Mouse (Mus musculus) lung, adult 2 months (tissue): Measurements from ENCODE around the gene Pls1. TPM values are rescaled to one million over a fixed set of nuclear protein-coding genes. Genes with fewer than 3 reads are reported as not detected.
A peak's percentile ranks its signal among the peaks of the same experiment; 100 is the strongest.

Source experiments
- DNase-seq: peaks from one replicate; pipeline ENCODE4 v3.0.0; 2022
- H3K4me1 ChIP-seq: fragments of 200-500 bp; 2 replicates; pipeline ENCODE4 v1.6.1; 2011; ENCODE audit warnings: low read length; ENCODE audit not compliant: control insufficient read depth, insufficient read depth
- H3K4me3 ChIP-seq: fragments of 200-500 bp; replicated peaks from 2 replicates; pipeline ENCODE3; 2011; ENCODE audit warnings: low read depth, mild to moderate bottlenecking, control low read depth, low read length; ENCODE audit errors: extremely low read depth
- CTCF ChIP-seq: fragments of 200-500 bp; IDR thresholded peaks from 2 replicates; pipeline ENCODE4 v1.5.1; 2011; ENCODE audit warnings: mild to moderate bottlenecking, low read length, control low read depth; ENCODE audit not compliant: insufficient read depth
- POLR2A ChIP-seq: fragments of 200-500 bp; IDR thresholded peaks from 2 replicates; pipeline ENCODE4 v1.6.1; 2011; ENCODE audit warnings: low read depth, mild to moderate bottlenecking, control low read depth, low read length, borderline replicate concordance; ENCODE audit errors: extremely low read depth
- WGBS: fragments of 180-500 bp; shearing (Covaris S2); methylation state at CpG from one replicate; pipeline ENCODE4 v1.1.7; 2018; 5-methylcytosine and 5-hydroxymethylcytosine counted together
- polyA plus RNA-seq: library from polyadenylated mRNA; depleted of rRNA; stranded (reverse); fragments of >200 nt; gene quantifications from 2 replicates; pipeline ENCODE4 v1.2.3, GENCODE M21; 2012

The Pls1 gene
- polyA plus RNA-seq, 1 experiment, result 3.8 TPM

DNA sequence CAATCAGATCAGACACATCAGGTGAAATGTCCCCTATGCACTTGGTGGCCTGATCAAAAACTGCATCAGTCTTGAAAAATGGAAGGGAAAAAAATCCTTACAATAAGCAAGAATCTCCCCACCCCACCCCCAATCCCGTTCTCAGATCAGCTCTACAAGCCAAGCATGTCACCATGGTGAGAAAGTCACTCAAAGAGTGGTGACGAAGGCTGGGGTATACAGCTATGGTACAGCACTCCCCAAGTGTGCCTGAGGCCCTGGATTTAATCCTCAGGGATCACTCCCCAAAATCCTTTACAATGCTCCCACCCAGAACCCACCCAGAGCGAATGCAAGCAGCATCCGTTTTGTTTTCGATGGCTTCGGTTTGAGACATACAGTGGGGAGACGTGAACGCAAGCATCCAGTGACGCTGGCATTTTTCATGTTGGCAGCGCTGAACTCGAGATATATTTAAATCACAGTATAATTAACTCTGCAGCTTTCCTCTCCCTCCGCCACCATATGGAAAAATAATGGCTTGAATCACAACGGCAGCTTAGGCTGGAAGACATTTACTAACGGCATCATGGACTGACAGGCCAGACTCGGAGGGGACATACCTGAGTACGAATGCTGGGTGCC is 60.1 kb downstream of the Pls1 start:
- DNase-seq, result no peak
- TF ChIP-seq CTCF (no peak), POLR2A (no peak)
- no peak overlapping the region for H3K4me3 ChIP-seq
- 86% methylated on average over 16 of the region's 16 CpGs for WGBS
- no peaks in the 10 kb centered on the region for H3K4me1 ChIP-seq

DNA sequence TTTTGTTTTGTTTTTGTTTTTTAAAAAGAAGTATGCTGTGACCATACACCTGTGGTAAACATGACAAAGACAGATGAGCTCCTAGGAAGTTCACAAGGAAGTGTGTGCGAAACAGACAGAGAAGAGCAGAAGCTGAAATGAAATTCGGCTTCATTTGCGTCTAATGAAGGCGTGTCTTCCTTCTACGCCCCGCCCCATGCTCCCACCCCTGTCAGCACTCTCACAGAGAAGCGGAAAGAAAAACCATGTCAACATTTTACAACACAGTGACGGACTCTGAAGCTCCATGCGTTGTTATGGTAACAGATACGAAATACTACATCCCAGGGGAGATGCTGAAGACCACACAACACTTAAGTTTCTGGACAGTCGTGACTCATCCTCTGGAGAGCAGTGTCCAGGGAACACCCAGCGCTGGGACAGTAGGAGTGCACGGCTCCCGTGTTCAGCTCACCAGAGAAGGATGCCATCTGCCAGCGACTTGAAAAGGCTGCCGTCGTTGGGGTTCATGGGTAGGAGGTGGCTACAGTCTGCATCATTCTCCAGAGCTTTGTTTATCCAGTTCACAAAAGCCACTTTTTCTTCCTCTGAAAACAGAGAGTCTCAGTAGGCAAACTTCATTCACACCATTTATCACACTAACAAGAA is 61.3 kb downstream of the Pls1 start:
- 68% methylated on average over 17 of the region's 17 CpGs for WGBS
- Histone ChIP-seq H3K4me3 (no peak overlapping the region), H3K4me1 (no peaks in the 10 kb centered on the region)
- DNase-seq, result no peak
- TF ChIP-seq CTCF, result no peak
- TF ChIP-seq POLR2A, result no peak

DNA sequence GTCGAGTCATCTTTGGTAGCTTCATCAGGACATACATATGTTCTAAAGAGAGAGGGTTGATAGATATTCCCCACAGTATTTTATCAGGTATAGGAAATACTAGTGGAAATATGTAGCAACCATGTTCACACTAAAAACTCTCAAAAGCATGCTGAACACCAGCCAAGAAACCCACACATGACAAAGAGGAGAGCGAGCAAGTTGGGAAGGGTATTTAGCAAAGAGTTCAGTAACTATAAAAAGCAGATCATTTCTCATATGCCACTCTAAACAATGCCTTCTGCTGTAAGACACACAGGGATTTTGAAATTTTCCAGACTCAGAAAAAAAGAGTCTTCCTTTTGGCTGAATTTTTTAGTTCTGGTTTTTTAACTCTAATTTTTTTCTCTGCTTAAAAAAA is 73.4 kb downstream of the Pls1 start:
- H3K4me3 ChIP-seq, result no peak overlapping the region
- no peak for DNase-seq
- WGBS, result 57% methylated on average over 2 of the region's 2 CpGs
- no peaks in the 10 kb centered on the region for H3K4me1 ChIP-seq
- TF ChIP-seq CTCF (no peak), POLR2A (no peak)

DNA sequence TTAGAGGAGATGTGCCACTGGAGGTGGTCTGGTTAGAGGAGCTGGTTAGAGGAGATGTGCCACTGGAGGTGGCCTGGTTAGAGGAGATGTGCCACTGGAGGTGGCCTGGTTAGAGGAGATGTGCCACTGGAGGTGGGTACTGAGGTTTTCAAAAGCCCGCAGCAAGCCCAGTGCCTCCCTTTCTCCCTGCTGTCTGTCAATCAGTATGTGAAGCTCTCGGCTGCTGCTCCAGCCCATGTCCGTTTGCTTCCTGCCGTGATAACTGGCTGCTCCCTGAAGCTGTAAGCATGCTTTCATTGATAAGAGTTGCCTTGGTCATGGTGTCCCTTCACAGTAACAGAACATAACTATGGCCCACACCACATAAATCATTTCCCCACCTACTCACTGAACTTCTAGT is 81.9 kb downstream of the Pls1 start:
- no peak for DNase-seq
- TF ChIP-seq POLR2A, result no peak
- no peak for TF ChIP-seq CTCF
- WGBS, result 73% methylated on average over 4 of the region's 4 CpGs

DNA sequence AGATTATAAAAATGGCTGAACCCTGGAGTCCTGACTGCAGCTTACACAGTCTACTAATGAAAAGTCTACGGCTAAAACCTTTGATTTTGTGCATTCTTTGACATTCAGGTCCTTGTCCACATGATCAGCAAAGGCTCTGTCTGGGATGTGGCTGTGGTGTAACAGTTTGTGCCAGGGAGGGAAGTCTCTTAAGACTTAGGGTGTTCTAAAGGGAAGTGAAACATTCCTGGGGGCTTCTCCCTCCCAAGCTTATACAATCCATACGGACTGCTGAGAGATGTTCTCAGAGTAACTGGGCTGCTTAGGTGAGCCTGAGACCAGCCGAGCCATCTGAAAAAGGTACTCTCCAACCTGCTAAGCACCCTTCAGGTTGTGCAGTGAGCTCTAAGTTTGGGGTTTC is 82.9 kb downstream of the Pls1 start:
- no peak for DNase-seq
- Histone ChIP-seq H3K4me3 (no peak overlapping the region), H3K4me1 (no peaks in the 10 kb centered on the region)
- TF ChIP-seq POLR2A (no peak), CTCF (no peak)
- WGBS, result 87% methylated on average over 3 of the region's 3 CpGs

More for the DNA sequence above, 81.9 kb downstream of the Pls1 start:
- Histone ChIP-seq H3K4me1 (no peaks in the 10 kb centered on the region), H3K4me3 (no peak overlapping the region)

DNA sequence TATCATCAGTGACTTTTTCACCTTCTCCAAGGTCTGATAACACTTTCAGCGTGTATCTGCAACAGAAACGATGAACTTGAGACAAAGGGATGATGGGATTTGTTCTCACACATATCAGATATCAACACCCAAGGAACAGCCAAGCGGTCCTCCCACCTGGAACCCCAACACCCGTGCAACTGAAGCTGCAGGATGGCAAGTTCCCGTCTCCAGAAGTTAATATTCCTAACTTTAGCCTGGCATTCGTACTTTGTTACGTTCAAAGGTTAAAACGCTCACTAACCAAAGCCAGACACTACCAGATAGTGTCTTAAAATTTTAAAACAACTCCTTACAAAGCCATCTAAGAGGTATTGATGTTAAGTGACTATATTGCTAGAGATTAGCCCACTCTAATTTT is 83.7 kb downstream of the Pls1 start:
- no peaks in the 10 kb centered on the region for H3K4me1 ChIP-seq
- WGBS, result 78% methylated on average over 8 of the region's 8 CpGs
- no peak overlapping the region for H3K4me3 ChIP-seq
- TF ChIP-seq POLR2A, result no peak
- no peak for TF ChIP-seq CTCF
- DNase-seq, result no peak

DNA sequence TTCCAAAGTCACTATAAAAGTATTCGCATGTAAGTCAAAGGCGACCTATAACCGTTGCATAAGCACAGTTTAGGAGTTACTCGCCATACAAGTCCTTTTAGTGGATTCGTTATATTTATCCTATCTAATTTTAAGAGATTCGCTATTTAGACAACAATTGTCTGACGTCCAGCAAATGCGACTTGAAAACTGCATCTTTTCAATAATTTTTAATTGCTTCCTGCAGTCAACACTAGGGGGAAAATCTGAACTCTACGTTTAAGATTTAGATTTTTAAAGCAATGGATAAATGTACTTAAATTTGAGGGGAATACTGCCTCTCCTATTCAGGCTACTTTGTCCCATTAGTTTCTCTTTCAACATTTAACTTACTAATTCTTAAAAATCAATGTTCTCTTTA is 94.4 kb downstream of the Pls1 start:
- 39% methylated on average over 9 of the region's 9 CpGs for WGBS
- TF ChIP-seq CTCF (no peak), POLR2A (no peak)
- Histone ChIP-seq H3K4me3 (no peak overlapping the region), H3K4me1 (no peaks in the 10 kb centered on the region)
- no peak for DNase-seq

DNA sequence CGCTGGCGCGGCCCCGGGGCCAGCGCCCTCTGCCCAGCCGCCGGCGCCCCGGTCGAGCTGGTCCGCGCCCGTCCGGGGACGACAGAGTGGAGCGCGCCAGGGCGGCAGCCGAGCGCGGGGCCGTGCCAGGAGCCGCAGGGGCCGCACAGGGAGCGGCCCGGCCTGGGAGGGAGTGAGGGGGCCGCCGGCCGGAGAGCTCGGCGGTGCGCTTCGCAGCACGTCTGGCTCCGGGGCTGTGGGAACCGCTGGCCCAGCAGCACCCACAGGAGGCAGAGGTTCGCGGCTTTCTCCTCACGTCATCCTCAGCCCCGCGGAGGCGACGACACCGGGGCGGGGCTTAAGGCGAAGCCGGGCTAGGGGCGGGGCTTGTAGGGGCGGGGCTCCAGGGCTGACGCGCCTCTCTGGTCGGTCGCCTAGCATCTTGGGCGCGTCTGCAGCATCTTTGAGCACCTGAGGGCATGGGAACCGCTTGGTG is 95.0 kb downstream of the Pls1 start, which contains the start of gene Trpc1:
Gene Trpc1, minus strand, starts transcription at position 339 of the 475 bp plus-strand sequence.
- peak; percentile 73 for DNase-seq
- 1% methylated on average over 52 of the region's 56 CpGs for WGBS
- Histone ChIP-seq H3K4me1 (no peaks in the 10 kb centered on the region), H3K4me3 (peak within 1 kb of the TSS; percentile 60)
- TF ChIP-seq POLR2A (peak; percentile 74; the same call in 1 of the 2 replicates), CTCF (no peak)

DNA sequence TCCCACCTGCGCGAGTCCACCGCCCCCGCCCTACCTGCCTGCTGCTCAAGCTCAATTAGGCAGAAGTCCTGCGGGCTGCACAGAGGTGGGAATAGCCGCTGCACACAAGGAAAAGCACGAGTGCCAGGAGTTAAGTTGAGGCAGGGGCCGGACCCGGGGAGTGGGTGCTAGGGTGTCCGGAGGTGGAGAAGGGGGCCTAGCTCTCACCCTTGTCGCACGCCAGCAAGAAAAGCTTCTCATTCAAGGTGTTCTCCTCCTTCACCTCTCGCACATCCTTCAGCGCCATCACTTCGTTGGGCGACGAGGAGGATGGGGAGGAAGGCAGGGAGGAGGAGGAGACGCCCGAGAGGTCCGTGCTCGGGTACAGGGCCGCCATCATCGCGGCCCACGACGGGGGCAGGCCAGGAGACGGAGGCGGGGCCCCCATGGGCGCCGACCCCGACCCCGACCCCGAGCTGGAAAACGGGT is 95.6 kb downstream of the Pls1 start:
- no peak for TF ChIP-seq CTCF
- WGBS, result 4% methylated on average over 34 of the region's 34 CpGs
- Histone ChIP-seq H3K4me1 (no peaks in the 10 kb centered on the region), H3K4me3 (peak overlapping the region; percentile 60)
- peak; percentile 30 for DNase-seq

DNA sequence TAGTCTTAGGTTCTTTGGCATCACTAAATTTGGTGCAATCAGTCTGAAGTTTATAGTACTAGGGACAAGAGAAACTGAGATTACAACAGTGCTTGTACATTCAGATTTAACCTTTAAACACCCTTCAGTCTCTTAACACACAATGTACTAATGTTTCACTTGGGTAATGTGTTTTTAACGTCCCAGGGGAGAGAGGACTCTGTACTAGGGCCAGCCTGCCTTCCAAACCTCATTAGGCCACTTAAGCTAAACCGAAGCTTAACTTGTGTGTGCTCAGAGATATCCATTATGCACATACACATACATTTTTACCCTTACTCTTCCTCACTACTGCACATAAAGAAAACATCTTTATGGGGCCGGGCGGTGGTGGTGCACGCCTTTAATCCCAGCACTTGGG is 97.8 kb downstream of the Pls1 start:
- no peak overlapping the region for H3K4me3 ChIP-seq
- H3K4me1 ChIP-seq, result no peaks in the 10 kb centered on the region; the same call in 1 of the 2 replicates
- 82% methylated on average over 5 of the region's 5 CpGs for WGBS
- TF ChIP-seq CTCF, result no peak
- no peak for TF ChIP-seq POLR2A
- no peak for DNase-seq
